Mouse (Mus musculus) gonadal fat pad, adult 2 months (tissue): ENCODE measurements at regions not wholly inside any gene's neighbourhood (a gene's known extent, or its start where the extent isn't known, plus 50 kb on each side); places are given as distances from the start of the nearest gene placed in this dataset.

Experiments used
- DNase-seq: peaks from one replicate; pipeline ENCODE4 v3.0.0-alpha.2; 2012; ENCODE audit warnings: low read depth

DNA sequence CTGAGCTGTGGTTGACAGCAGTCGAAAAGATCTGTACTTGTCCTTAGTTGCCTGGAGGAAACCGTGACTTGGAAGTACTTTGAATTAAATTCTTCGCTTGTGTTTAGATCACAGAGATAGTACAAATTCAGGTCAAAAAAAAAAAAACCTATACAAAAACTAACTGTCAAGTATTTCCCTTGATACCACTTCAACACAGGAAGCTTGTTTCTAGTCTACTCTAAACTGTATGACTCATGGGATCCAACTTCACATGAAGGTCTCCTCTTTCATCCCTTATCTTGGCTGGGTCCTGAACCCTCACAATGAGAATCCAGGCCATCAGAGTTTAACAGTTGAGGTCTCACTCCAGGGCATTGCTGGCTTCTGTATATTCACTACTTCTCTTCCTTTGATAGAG lies 54.8 kb downstream of the Tmem30b start:
- no peak for DNase-seq

DNA sequence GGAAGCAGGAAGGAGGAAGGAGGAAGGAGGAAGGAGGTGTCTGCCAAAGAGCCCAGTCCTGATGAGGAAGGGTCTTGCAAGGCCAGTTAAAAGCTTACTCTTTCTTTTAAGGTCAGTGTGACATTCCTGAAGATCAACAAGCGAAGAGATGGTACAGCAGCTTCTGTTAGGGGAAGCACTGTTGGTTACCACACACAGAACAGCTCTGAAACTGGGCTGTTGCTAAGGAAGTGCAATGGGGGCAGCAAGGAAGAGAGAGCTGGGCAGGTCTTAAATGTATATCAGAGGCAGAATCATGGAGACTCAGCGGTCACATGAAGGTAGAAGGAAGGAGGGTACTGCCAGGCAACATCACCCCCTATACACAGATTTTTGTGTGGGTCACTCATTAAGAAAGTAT lies 63.3 kb downstream of the Tmem30b start:
- no peak for DNase-seq

DNA sequence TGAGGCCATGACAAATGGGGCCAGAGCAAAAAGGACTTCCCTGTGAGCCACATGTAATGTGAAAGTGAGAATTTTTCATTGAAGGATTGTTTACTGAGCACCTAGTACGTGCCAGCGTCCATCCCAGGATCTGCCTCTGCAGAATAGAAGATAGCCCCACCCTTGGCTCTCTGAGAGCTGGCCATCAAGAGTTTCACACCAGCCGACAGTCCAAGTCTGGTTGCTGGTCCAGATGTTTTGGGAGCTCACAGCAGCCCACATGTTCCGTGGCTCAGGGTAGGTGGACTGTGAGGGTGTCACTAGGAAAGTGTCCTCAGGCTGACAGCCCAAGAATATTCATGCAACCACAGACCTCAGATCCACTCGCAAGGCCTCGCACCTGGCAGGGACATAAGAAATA lies 63.9 kb downstream of the Tmem30b start:
- no peak for DNase-seq

DNA sequence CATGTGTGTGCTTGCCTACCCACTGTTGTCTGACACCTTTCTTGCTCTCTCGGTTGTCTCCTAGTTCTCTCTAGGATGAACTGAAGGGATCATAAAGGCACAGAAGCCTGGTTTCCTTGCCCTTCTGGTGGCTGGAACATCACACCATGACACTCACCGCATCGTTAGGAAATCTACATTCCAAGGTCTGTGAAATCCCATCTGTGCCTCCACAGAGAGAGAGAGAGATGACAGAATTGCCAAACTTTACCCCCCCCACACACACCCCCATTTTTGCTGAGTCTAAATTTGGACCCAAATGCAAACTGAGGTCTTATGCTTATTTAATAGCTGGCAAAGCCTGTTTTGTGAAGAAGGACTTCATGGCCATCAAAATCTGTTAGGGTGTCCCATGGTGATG lies 64.5 kb downstream of the Tmem30b start:
- DNase-seq = no peak

DNA sequence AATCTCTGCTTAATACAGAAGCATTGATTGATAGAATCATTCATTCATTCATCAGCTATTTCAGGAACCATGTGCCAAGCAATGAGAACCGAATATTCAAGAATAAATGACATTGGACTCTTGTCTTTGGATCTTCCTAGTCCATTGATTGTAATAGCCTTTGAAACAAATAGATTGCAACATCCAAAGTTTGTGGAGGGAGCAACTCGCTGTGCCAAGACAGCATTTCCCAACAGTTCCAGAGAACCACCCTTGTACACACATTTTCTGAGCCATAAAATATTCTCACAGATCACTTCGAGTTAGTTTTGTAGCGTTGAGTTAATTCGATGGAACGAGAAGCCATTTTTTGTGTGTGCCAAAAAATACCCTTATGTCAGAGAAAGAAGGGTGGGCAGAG lies 65.0 kb downstream of the Tmem30b start:
- no peak for DNase-seq

DNA sequence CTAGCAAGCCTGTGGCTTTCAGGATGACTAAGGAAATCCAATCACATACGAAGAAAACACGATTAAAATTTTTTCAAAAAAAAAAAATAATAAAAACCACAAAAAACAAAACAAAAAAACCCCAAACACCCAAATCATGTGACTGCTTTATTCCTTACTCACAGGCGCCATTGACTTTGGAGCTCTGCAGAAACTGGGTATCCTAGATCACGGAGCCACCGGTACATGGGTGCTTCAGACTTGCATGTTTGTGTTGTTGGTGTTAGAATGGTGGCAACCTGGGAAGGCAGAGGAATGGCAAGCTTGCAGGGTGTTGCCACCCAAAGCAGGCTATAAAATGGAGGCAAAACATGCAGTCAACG lies 65.6 kb downstream of the Tmem30b start:
- no peak for DNase-seq

DNA sequence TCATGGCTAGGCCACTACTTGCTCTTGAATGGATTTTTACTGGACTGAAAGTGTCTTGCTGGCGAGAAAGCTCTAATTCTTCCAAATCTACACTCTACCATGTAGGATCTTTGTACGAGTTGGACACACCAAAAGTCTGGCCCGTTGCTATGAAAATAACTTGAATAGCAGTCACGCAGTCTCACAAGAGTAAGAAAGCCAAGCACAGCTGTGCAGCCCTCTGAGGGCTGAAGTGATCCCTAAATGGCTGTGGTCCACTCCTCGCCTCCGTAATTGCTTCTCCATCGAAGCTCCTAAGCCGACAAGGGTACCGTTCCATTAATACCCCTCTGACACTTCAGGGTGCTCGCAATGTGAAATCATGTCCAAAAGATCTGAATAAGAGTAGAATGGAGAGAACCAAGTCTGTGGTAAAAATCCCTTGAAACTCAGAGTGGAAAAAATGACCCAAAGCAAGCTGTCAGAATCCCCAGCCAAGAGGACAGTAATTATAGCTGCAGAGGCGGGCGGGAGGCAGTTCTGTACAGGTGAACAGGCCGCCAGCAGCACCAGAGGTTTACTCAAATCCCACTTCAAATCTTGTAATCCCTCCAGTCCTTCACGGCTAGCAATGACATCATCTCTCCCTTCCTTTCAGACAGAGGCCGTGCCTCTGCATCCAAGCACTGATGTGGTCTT lies 66.1 kb downstream of the Tmem30b start:
- DNase-seq = no peak

DNA sequence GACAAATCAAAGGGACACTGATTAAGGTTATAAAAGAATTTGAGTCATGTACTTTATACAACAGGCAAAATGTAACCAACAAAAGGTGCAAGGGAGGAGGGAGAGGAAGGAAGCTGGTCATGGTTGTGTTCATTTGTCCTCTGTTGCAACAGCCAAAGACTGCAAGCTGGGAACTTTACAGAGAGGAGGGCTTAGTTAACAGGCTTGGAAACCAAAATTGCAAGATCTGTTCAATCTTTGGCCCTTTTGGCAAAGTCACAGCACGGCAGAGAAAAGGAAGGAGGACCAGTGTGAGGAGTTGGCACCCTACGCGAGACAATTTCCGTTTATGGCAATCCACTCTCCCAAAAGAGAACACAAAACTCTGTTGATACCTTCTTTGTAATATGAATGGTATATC lies 67.6 kb downstream of the Tmem30b start:
- no peak for DNase-seq

DNA sequence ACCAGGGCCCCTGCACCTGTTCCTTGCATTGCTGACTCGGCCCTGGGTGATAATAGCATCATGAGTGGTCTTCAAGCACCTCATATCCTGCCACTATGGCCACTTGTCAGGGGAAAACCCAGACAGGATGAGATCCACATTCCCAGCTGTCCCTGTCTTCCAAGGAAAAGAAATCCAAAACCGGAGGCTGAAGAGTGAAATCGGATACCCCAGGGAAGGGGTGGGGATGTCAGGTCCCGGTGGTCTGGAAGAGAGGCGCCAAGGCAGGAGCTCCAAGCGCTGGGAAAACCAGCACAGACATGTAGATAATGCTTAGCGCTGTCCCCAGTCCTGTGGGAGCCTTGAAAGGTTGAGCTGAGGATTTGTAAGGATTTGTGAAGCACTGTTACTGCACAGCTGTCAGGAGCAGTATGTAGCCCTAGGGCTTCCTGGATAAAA lies 69.8 kb downstream of the Tmem30b start:
- no peak for DNase-seq

DNA sequence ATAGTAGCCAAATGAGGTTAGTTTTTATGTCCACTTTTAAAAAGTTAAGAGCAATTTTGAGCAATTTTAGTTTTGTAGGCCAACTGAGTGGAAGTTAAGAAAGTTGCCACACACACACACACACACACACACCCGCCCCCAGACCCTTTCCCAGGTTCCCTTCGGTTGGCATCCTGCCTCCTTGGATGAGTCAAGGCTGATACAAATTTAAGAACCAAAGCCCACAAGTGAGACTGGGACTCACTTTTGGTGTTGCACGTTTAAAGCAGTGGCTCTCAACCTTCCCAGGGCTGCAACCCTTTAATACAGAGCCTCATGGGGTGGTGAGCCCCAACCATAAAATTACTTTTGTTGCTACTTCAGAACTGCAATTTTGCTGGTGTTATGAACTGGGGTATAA lies 70.4 kb downstream of the Tmem30b start:
- DNase-seq = no peak

DNA sequence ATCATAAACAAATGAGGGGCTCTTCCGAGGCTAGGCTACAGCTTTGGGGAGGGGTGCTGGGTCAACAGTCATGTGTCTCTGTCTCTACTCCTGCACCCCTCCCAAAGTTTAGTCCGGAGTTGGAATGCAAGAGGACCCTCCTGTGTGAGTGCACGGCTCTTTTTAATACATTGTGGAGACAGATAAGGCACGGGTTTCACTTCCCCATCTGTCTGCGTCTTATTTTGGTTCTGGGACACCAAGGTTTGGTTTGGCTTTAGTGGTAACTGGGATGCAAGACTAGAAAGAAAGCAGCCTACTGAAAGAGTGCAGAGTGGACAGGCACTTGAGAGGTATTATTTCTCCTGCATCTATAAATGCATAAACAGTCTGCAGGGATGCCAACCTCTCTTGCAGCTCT lies 71.2 kb downstream of the Tmem30b start:
- no peak for DNase-seq

DNA sequence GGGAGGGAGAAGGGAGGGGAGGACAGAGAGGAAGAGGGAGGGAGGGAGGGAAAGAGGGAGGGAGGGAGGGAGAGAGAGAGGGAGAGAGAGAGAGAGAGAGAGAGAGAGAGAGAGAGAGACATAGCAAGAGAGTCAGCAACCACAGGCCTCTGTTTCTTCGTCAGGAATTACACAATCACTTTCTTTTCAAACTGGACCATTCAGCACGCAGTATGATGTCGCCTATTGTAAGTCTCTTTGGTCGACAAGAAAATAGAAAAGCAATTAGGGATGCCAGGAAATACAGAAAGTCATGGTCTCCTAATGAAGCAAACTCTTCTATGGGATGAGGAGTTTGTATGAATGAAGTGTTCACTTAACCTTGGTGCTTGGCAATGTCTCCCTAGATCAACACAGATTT lies 73.1 kb downstream of the Tmem30b start:
- no peak for DNase-seq

DNA sequence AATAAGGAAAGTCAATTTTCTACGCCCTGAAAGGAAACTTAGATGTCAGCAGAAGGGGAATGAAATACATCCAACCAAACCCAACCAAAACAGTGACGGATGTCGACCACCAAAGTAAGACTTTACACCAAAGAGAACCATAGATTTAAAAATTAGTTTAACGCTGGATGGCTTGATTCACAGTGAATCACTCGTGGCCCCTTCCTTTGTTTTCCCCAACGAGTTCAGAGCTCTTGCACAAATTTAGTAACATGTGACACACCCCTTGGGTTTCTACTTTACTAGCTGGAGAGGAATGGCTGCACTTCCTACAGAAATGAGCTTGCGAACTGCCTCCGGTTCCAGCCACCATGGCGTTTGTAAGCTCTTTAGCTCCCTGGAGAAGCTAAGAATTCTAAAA lies 74.2 kb downstream of the Tmem30b start:
- no peak for DNase-seq

DNA sequence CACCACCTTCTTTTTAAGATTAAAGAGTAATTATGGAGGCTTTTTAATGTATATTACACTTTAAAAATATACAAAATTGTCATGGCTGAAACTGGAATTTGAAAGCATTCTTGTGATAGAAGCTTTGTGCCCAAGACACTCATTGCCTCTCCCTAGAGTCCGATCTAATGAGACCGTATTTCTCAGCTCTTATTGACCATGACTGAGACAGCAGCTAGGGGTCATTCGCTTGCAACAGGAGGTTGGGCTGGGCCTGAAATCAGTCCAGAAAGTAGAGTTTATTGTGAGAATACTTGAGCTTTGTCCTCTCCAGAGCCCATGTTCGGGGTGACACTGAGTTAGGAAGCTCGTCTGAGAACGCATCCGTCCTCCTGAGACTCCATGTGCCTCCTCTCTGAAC lies 79.7 kb downstream of the Tmem30b start:
- no peak for DNase-seq

DNA sequence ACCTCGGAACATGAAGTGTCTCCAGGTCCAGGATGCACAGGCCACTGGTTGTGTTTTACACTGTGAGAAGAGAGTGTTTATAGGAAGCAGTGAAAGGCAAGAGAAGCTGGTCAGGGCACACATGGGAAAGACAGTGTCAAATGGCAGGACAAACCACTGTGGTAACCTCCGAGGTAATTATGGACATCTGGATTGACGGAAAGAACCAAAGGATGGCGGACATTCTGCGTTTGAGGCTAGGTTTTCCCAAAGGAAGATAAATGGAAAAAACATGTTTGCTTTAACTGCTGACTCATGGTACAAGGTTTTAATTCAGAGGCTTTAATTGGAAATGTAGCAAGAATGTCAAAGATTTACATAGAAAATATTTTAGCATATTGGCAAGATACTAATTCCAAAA lies 80.2 kb downstream of the Tmem30b start:
- DNase-seq = no peak

DNA sequence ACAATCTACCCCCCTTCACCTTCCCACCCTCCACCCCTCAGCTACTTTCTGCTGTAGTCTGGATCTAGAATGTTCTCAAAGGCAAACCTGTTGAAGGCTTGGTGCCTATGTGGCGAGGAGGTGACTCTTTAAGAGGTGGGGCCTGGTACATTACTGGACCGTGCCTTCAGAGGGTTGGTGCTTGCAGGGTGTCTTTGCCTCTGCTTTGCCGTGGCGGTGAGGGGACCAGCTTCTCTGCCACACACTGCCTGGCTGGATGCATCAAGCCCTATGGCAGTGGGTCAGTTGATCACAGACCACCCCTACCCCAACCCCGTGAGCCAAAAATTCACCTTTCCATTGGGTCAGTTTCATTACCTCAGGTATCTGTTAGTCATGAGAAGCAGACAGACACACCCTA lies 81.9 kb downstream of the Tmem30b start:
- no peak for DNase-seq

DNA sequence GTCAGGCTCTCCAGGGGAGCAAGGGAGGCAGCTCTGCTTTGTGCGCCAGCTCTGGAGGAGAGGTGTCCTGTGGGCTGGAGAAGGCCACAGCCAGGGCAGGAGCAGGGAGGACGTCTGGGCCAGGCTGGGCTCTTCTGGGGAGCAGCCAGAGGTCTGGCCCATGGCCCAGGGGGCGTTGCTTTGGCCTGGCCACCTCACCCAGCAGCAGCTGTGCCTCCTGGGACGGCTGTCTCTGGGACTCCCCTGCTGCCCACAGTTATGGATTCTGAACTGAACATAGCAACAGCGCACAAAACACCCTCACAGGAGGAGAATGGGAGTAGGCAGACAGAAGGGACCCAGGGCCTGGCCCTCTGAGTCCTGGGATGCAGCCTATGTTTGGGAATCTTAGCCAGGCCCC lies 84.1 kb downstream of the Tmem30b start:
- DNase-seq = no peak

DNA sequence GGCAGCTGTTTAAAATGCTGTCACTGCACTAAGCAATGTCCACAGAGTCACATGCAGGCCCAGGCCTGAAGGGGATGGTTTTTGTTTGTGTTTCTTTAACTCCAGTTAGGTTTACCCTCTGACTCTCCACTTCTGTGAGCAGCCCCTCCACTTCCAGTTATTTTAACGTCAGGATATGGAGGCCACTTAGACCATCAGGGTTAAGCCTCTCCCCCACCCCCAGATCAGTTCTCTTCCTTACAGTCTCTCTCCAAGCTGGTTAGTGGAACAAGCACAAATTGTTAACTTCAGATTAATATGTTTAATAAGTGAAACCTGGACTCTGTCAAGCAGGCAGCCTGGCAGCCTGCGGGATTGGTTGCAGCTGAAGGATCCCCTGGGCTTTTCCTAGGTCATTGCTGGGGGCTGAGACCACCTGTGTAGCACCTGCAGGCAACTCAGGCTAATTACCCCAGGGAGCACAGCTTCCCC lies 85.9 kb downstream of the Tmem30b start:
- DNase-seq = no peak

DNA sequence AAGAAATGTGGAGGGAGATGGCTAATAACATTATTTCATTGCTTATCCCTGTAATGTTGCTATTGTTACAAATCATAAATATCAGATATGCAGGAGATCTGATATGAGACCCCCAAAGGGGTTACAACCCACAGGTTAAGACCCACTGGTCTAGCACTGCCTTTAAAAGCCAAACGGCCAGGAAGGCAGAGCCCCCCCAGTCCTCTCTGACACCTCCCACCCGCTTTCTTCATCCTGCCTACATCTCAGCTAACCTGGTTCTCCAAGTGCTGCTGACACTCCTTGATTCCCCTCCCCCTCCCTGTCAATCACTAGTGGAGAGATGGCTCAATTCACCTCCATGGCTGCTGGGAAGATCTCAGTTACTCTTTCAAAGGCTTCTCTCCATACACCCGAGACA lies 94.9 kb downstream of the Tmem30b start:
- no peak for DNase-seq

DNA sequence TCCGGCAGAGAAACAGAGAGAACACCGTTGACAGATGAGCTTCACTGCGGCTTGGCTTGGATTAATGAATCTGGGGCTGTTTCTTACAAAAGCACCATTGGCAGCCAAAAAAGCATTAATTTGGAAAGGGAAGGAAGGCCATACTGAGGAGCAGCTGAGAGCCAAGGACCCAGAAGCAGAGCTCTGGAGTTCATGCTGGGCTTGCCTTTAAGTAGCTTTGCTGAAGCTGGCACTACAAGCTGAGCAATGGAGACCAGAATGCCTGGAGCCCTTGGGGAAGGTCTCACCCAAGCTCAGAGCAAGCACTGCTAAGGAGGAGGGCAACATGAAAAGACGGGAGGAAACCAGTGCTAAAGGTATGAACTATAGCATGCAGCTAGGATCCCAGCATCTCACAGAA lies 95.7 kb downstream of the Tmem30b start:
- no peak for DNase-seq

DNA sequence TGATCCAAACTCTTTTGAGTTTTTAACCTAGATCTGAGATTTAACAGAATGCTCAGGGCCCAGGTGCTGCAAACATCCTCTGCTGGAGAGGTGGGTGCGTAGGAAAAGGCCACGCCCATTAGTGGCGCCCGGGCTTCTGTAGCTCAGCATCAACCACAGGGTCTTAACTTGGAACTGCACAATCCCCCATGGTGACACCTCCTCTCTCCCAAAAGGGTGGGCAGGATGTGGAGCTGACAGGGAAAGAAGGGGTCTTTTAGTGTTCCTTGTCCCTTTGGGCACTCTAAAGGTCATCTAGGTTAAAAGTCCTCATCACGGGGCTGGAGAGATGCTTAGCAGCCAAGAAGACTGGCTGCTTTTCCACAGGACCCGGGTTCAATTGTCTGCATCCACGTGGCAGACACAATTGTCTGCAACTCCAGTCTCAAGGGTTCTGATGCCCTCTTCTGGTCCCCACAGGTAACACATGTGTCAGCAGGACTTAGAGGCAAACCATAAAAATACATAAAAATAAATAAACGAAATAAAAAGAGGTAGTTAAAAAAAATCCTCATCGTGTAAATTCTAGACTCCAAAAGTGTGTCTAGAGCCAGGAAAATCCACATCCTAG lies 96.2 kb downstream of the Tmem30b start:
- no peak for DNase-seq

DNA sequence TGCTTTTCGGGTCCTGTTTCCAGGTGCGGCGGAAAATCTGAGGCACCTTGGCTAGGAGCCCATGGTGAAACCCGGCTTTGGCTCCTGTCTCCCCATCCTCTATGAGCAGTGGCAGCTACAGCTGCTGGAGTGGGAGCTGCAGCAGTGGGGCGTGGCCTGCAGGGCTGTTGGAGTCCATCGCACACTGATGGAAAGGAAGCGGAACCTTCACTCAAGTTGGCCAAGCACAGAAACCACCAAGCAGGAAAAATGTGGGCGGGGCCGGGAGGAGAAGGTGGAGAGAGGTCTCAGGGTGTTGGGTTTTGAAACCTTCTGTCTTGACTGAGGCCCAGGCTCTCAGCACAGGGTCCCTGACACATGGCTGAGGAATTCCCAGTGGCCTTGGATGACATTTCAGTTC lies 97.1 kb downstream of the Tmem30b start:
- DNase-seq = no peak

DNA sequence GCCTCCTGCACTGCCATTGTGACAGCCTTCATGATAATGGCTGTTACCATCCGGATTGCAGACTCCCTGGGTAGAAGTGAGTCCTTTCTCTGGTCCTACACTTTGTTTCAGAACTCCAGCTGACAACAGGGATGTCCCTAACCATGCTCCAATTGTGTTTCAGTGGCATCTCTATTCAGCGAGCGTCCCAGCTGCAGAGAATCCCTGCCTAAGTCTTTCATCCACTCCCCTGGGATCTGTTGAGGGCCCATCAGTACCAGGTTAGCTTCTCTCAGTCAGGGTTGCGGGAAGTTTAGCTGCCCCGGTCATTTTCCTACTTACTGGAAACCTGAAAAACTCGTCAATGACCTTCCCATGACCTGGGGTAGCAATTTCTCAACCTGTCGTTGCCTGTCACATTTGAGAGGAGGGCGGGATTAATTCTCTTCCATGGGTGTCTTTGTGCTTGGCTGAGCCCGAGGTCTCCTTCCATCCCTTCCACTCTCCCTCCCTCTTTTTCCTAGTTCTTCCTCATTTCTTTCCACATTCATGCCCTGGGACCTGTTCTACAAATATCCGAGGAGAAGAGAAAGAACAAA lies 97.7 kb downstream of the Tmem30b start:
- DNase-seq = no peak

DNA sequence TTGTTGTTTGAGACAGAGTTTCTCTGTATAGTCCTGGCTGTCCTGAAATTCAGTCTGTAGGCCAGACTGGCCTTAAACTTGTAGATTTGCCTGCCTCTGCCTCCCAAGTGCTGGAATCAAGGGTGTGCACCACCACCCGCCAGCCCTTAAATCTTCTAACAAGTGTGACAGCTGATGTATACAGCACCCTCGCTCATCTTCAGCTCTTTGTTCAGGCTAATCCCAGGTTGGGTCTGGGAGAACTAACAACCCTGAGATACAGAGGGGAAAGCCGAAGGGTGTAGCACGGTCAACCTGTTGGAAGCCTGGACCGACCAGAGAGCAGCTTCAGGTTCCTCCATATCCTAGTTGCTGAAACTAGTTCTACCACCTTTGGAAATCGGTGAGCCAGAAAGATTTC lies 99.0 kb downstream of the Tmem30b start:
- DNase-seq = no peak
